Mouse (Mus musculus): ENCODE results near the gene Adgrv1.

DNA sequence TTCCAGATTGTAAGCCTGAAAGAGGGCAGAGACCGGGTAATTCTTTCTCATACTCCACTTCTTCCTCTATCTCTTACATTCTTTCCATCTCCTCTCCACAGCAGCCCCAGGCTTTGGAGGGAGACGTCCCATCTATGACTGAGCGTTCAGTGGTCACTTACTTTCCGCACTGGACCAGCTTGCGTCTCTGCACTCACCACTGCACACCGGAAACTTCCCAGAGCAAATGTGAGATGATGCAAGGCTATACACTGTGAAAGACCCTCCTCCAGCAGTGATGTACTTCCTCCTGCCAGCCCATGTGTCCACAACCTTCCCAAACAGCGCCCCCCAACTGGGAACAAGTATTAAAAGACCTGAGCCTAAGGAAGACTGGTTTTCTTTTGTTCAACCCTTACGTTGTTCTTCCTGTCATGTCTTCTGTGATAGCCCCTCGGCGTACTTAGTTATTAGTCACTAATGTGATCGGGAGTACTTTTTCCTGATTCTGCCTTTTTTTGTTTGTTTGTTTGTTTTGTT lies 11.2 kb upstream of the Adgrv1 start:
- TF ChIP-seq CTCF (IDR thresholded peaks at IDR 0.05; ENCODE audit: low read depth) (no peak), EP300 (IDR thresholded peaks at IDR 0.05; ENCODE audit: low read depth) (no peak)

Measured in liver, postnatal 0 days (tissue).